Mouse (Mus musculus) E14TG2a.4 (cell line): Measurements from ENCODE around the gene Inpp5d.
A peak's percentile ranks its signal among the peaks of the same experiment; 100 is the strongest.

Experiments
- H3K27me3 ChIP-seq: 2 replicates; pipeline ENCODE4 v1.6.1; 2014; ENCODE audit warnings: low read length, control low read depth; ENCODE audit not compliant: insufficient read depth
- H3K36me3 ChIP-seq: 2 replicates; pipeline ENCODE4 v1.6.1; 2014; ENCODE audit warnings: low read length, control low read depth; ENCODE audit not compliant: insufficient read depth
- H3K4me1 ChIP-seq: replicated peaks from 2 replicates; pipeline ENCODE4 v1.6.1; 2014; ENCODE audit warnings: low read depth, low read length, control low read depth
- H3K4me3 ChIP-seq: replicated peaks from 2 replicates; pipeline ENCODE4 v1.5.1; 2014; ENCODE audit warnings: mild to moderate bottlenecking, low read length
- H3K9me3 ChIP-seq: 2 replicates; pipeline ENCODE4 v1.6.1; 2014; ENCODE audit warnings: low read length, control low read depth
- CTCF ChIP-seq: conservative IDR thresholded peaks from 2 replicates; pipeline ENCODE4 v1.5.1; 2014; ENCODE audit warnings: low read length
- NANOG ChIP-seq: IDR thresholded peaks from 2 replicates; pipeline ENCODE4 v1.6.1; 2014; ENCODE audit warnings: borderline replicate concordance, low read length, mixed read lengths
- POU5F1 ChIP-seq: IDR thresholded peaks from 2 replicates; pipeline ENCODE4 v1.6.1; 2014; ENCODE audit warnings: low read length, borderline replicate concordance

Inpp5d gene

GRCm38 (mm10) chr1:87594261-87594660 lies 25.9 kb upstream of the Inpp5d start:
- no peaks in the 10 kb centered on the region for H3K9me3 ChIP-seq
- 0 out of 2 replicates have a peak, but pooled peaks cover 3% of the 10 kb centered on the region for H3K27me3 ChIP-seq
- no peaks in the 10 kb centered on the region for H3K36me3 ChIP-seq
- H3K4me3 ChIP-seq = no peak overlapping the region
- no peaks in the 10 kb centered on the region for H3K4me1 ChIP-seq
- TF ChIP-seq POU5F1 (no peak), CTCF (no peak)

- no peak overlapping the region for H3K4me3 ChIP-seq
- no peaks in the 10 kb centered on the region for H3K36me3 ChIP-seq
- no peaks in the 10 kb centered on the region for H3K9me3 ChIP-seq
- TF ChIP-seq CTCF (no peak), NANOG (no peak), POU5F1 (no peak)
- no peaks in the 10 kb centered on the region for H3K4me1 ChIP-seq
- 0 out of 2 replicates have a peak, but pooled peaks cover 3% of the 10 kb centered on the region for H3K27me3 ChIP-seq
Measured at GRCm38 (mm10) chr1:87594671-87595070, 25.4 kb upstream of the Inpp5d start.

- no peaks in the 10 kb centered on the region for H3K9me3 ChIP-seq
- H3K4me1 ChIP-seq = no peaks in the 10 kb centered on the region
Measured at GRCm38 (mm10) chr1:87600533-87600932, 19.6 kb upstream of the Inpp5d start.

GRCm38 (mm10) chr1:87601801-87602200 lies 18.3 kb upstream of the Inpp5d start:
- H3K27me3 ChIP-seq = peaks cover 18% of the 10 kb centered on the region
- no peaks in the 10 kb centered on the region for H3K36me3 ChIP-seq
- H3K4me1 ChIP-seq = no peaks in the 10 kb centered on the region
- TF ChIP-seq NANOG (no peak), CTCF (no peak), POU5F1 (no peak)
- H3K9me3 ChIP-seq = no peaks in the 10 kb centered on the region
- no peak overlapping the region for H3K4me3 ChIP-seq

More at GRCm38 (mm10) chr1:87600533-87600932, 19.6 kb upstream of the Inpp5d start:
- TF ChIP-seq NANOG (no peak), POU5F1 (no peak), CTCF (no peak)
- H3K4me3 ChIP-seq = no peak overlapping the region
- H3K36me3 ChIP-seq = no peaks in the 10 kb centered on the region
- H3K27me3 ChIP-seq = peaks cover 7% of the 10 kb centered on the region; the same call in 1 of the 2 replicates

GRCm38 (mm10) chr1:87603389-87603788 lies 16.7 kb upstream of the Inpp5d start:
- TF ChIP-seq POU5F1 (no peak), NANOG (no peak), CTCF (no peak)
- Histone ChIP-seq H3K36me3 (no peaks in the 10 kb centered on the region), H3K27me3 (peaks cover 18% of the 10 kb centered on the region), H3K4me3 (no peak overlapping the region), H3K9me3 (no peaks in the 10 kb centered on the region), H3K4me1 (peaks cover 13% of the 10 kb centered on the region)

- peaks cover 18% of the 10 kb centered on the region for H3K27me3 ChIP-seq
- no peaks in the 10 kb centered on the region for H3K9me3 ChIP-seq
- no peak overlapping the region for H3K4me3 ChIP-seq
- no peaks in the 10 kb centered on the region for H3K36me3 ChIP-seq
- TF ChIP-seq CTCF = no peak
- TF ChIP-seq NANOG = no peak
- TF ChIP-seq POU5F1 = no peak
- peaks cover 21% of the 10 kb centered on the region for H3K4me1 ChIP-seq
Measured at GRCm38 (mm10) chr1:87605296-87605695, 14.8 kb upstream of the Inpp5d start.

- Histone ChIP-seq H3K4me3 (peak overlapping the region; percentile 55), H3K27me3 (peaks cover 18% of the 10 kb centered on the region), H3K36me3 (no peaks in the 10 kb centered on the region), H3K4me1 (peaks cover 21% of the 10 kb centered on the region), H3K9me3 (no peaks in the 10 kb centered on the region)
- TF ChIP-seq NANOG (no peak), CTCF (no peak), POU5F1 (no peak)
Measured at GRCm38 (mm10) chr1:87607385-87608091, 12.6 kb upstream of the Inpp5d start.

GRCm38 (mm10) chr1:87608416-87609046 lies 11.6 kb upstream of the Inpp5d start:
- peaks cover 18% of the 10 kb centered on the region for H3K27me3 ChIP-seq
- no peaks in the 10 kb centered on the region for H3K36me3 ChIP-seq
- TF ChIP-seq POU5F1 = no peak
- TF ChIP-seq CTCF = peak; percentile 91
- no peaks in the 10 kb centered on the region for H3K9me3 ChIP-seq
- no peak overlapping the region for H3K4me3 ChIP-seq
- H3K4me1 ChIP-seq = peaks cover 21% of the 10 kb centered on the region
